Mouse (Mus musculus) cerebellum, postnatal 14 days (tissue): ENCODE results near the gene Rnf2.

Experiments used
- DNase-seq, 2 experiments: peaks; one replicate each; pipeline ENCODE4 v3.0.0; 2021; ENCODE audit warnings: mixed read lengths in 2 of 2

The Rnf2 gene

GRCm38 (mm10) chr1:151500531-151501361 lies at the start of gene Rnf2:
TSS of gene Rnf2 (minus strand) at chr1:151500955.
- peak; percentile 90 to 94 for DNase-seq

- DNase-seq: no peak
Measured at GRCm38 (mm10) chr1:151549794-151550193, 49.0 kb upstream of the Rnf2 start.

GRCm38 (mm10) chr1:151548896-151549610 lies 48.3 kb upstream of the Rnf2 start:
- DNase-seq: no peak

- no peak for DNase-seq
Measured at GRCm38 (mm10) chr1:151545571-151545970, 44.8 kb upstream of the Rnf2 start.

- DNase-seq: no peak
Measured at GRCm38 (mm10) chr1:151544581-151544980, 43.8 kb upstream of the Rnf2 start.

- no peak for DNase-seq
Measured at GRCm38 (mm10) chr1:151543796-151544477, 43.2 kb upstream of the Rnf2 start.

GRCm38 (mm10) chr1:151526701-151527100 lies 25.9 kb upstream of the Rnf2 start:
- no peak for DNase-seq

- DNase-seq: peak in 1 of 2 experiments; percentile 9
Measured at GRCm38 (mm10) chr1:151517571-151518250, 17.0 kb upstream of the Rnf2 start.

- DNase-seq: no peak
Measured at GRCm38 (mm10) chr1:151516871-151517270, 16.1 kb upstream of the Rnf2 start.

GRCm38 (mm10) chr1:151515733-151516132 lies 15.0 kb upstream of the Rnf2 start:
- no peak for DNase-seq

GRCm38 (mm10) chr1:151514119-151514518 lies 13.4 kb upstream of the Rnf2 start:
- no peak for DNase-seq

GRCm38 (mm10) chr1:151510811-151511210 lies 10.1 kb upstream of the Rnf2 start:
- DNase-seq: no peak

GRCm38 (mm10) chr1:151499815-151500501 lies 797 bp downstream of the Rnf2 start:
- peak; percentile 70 to 71 for DNase-seq

GRCm38 (mm10) chr1:151498381-151498780 lies 2.4 kb downstream of the Rnf2 start:
- no peak for DNase-seq

GRCm38 (mm10) chr1:151497942-151498341 lies 2.8 kb downstream of the Rnf2 start:
- DNase-seq: no peak

- DNase-seq: peak; percentile 53 to 79
Measured at GRCm38 (mm10) chr1:151497028-151497427, 3.7 kb downstream of the Rnf2 start.

- DNase-seq: no peak
Measured at GRCm38 (mm10) chr1:151495635-151496285, 5.0 kb downstream of the Rnf2 start.

GRCm38 (mm10) chr1:151494711-151495110 lies 6.0 kb downstream of the Rnf2 start:
- peak; percentile 68 to 75 for DNase-seq

GRCm38 (mm10) chr1:151493826-151494225 lies 6.9 kb downstream of the Rnf2 start:
- DNase-seq: no peak

GRCm38 (mm10) chr1:151492419-151492818 lies 8.3 kb downstream of the Rnf2 start:
- peak; percentile 10 to 32 for DNase-seq

GRCm38 (mm10) chr1:151489806-151490205 lies 10.9 kb downstream of the Rnf2 start:
- no peak for DNase-seq

GRCm38 (mm10) chr1:151484754-151485153 lies 16.0 kb downstream of the Rnf2 start:
- DNase-seq: no peak
